Mouse (Mus musculus): ENCODE data around the gene Abcb6. TPM values are rescaled to one million over a fixed set of nuclear protein-coding genes. Genes with fewer than 3 reads are reported as not detected.

Gene Abcb6
- total RNA-seq, 1 experiment: 41.0 TPM

- TF ChIP-seq HCFC1 (IDR thresholded peaks at IDR 0.05; ENCODE audit: borderline replicate concordance, insufficient read depth, low read length): no peak
- no peak for TF ChIP-seq ZNF384 (IDR thresholded peaks at IDR 0.05; ENCODE audit: low read depth, low read length)
- TF ChIP-seq ZC3H11A (IDR thresholded peaks at IDR 0.05; ENCODE audit: borderline replicate concordance, low read depth, low read length): no peak
- no peak for TF ChIP-seq MAFK (IDR thresholded peaks at IDR 0.05; ENCODE audit: insufficient read depth, low read depth, low read length)
- no peak for TF ChIP-seq CHD2 (IDR thresholded peaks at IDR 0.05; ENCODE audit: low read depth, low read length)
- in situ Hi-C loops (cut with MboI; ENCODE audit: low sequenced_read_pairs in 2 of 2, unreplicated experiment in 2 of 2): no loop called here
- peaks cover 21% of the 10 kb centered on the region; the same call in 1 of the 2 replicates for H3K36me3 ChIP-seq (ENCODE audit: control insufficient read depth, insufficient read depth, low read length, poor library complexity, severe bottlenecking)
- no peaks in the 10 kb centered on the region for H3K9me3 ChIP-seq (ENCODE audit: control insufficient read depth, insufficient read depth, low read depth, low read length)
- H3K9ac ChIP-seq (ENCODE audit: insufficient read depth, low read depth, low read length, poor library complexity, severe bottlenecking): no peak overlapping the region
- H3K4me3 ChIP-seq (ENCODE audit: insufficient read depth in 1 of 2, low read depth in 1 of 2, low read length in 2 of 2, poor library complexity in 1 of 2, severe bottlenecking in 1 of 2): no peak overlapping the region
- H3K4me1 ChIP-seq (ENCODE audit: control insufficient read depth in 2 of 2, insufficient read depth in 2 of 2, low read length in 2 of 2, poor library complexity in 1 of 2): no peaks in the 10 kb centered on the region
- no peak for DNase-seq (ENCODE audit: low read depth, low spot score)
- H3K27ac ChIP-seq (ENCODE audit: insufficient read depth, low read depth, low read length, poor library complexity, severe bottlenecking): no peak overlapping the region
These were observed 31.5 kb downstream of the Abcb6 start for GRCm38 (mm10) chr1:75148727-75149126.

GRCm38 (mm10) chr1:75147411-75148135 is 32.6 kb downstream of the Abcb6 start:
- in situ Hi-C loops (cut with MboI; ENCODE audit: low sequenced_read_pairs in 2 of 2, unreplicated experiment in 2 of 2): no loop called here
- no peak for DNase-seq (ENCODE audit: low read depth, low spot score)
- Histone ChIP-seq H3K9me3 (ENCODE audit: control insufficient read depth, insufficient read depth, low read depth, low read length) (no peaks in the 10 kb centered on the region), H3K36me3 (ENCODE audit: control insufficient read depth, insufficient read depth, low read length, poor library complexity, severe bottlenecking) (peaks cover 21% of the 10 kb centered on the region; the same call in 1 of the 2 replicates), H3K4me1 (ENCODE audit: control insufficient read depth in 2 of 2, insufficient read depth in 2 of 2, low read length in 2 of 2, poor library complexity in 1 of 2) (no peaks in the 10 kb centered on the region), H3K9ac (ENCODE audit: insufficient read depth, low read depth, low read length, poor library complexity, severe bottlenecking) (no peak overlapping the region), H3K4me3 (ENCODE audit: insufficient read depth in 1 of 2, low read depth in 1 of 2, low read length in 2 of 2, poor library complexity in 1 of 2, severe bottlenecking in 1 of 2) (no peak overlapping the region), H3K27ac (ENCODE audit: insufficient read depth, low read depth, low read length, poor library complexity, severe bottlenecking) (no peak overlapping the region)
- no peak for TF ChIP-seq CHD2 (IDR thresholded peaks at IDR 0.05; ENCODE audit: low read depth, low read length)
- TF ChIP-seq MAFK (IDR thresholded peaks at IDR 0.05; ENCODE audit: insufficient read depth, low read depth, low read length): no peak
- no peak for TF ChIP-seq HCFC1 (IDR thresholded peaks at IDR 0.05; ENCODE audit: borderline replicate concordance, insufficient read depth, low read length)
- TF ChIP-seq ZC3H11A (IDR thresholded peaks at IDR 0.05; ENCODE audit: borderline replicate concordance, low read depth, low read length): no peak
- no peak for TF ChIP-seq ZNF384 (IDR thresholded peaks at IDR 0.05; ENCODE audit: low read depth, low read length)

GRCm38 (mm10) chr1:75145589-75145988 is 34.6 kb downstream of the Abcb6 start:
- no peak overlapping the region for H3K9ac ChIP-seq (ENCODE audit: insufficient read depth, low read depth, low read length, poor library complexity, severe bottlenecking)
- H3K4me3 ChIP-seq (ENCODE audit: insufficient read depth in 1 of 2, low read depth in 1 of 2, low read length in 2 of 2, poor library complexity in 1 of 2, severe bottlenecking in 1 of 2): no peak overlapping the region
- TF ChIP-seq ZC3H11A (IDR thresholded peaks at IDR 0.05; ENCODE audit: borderline replicate concordance, low read depth, low read length) (no peak), HCFC1 (IDR thresholded peaks at IDR 0.05; ENCODE audit: borderline replicate concordance, insufficient read depth, low read length) (no peak), MAFK (IDR thresholded peaks at IDR 0.05; ENCODE audit: insufficient read depth, low read depth, low read length) (no peak), CHD2 (IDR thresholded peaks at IDR 0.05; ENCODE audit: low read depth, low read length) (no peak), ZNF384 (IDR thresholded peaks at IDR 0.05; ENCODE audit: low read depth, low read length) (no peak)
- H3K4me1 ChIP-seq (ENCODE audit: control insufficient read depth in 2 of 2, insufficient read depth in 2 of 2, low read length in 2 of 2, poor library complexity in 1 of 2): no peaks in the 10 kb centered on the region; a peak in 1 of 4 replicates
- H3K27ac ChIP-seq (ENCODE audit: insufficient read depth, low read depth, low read length, poor library complexity, severe bottlenecking): no peak overlapping the region
- no peaks in the 10 kb centered on the region for H3K9me3 ChIP-seq (ENCODE audit: control insufficient read depth, insufficient read depth, low read depth, low read length)
- in situ Hi-C loops (cut with MboI; ENCODE audit: low sequenced_read_pairs in 2 of 2, unreplicated experiment in 2 of 2): no loop called here
- DNase-seq (ENCODE audit: low read depth, low spot score): no peak
- peaks cover 21% of the 10 kb centered on the region; the same call in 1 of the 2 replicates for H3K36me3 ChIP-seq (ENCODE audit: control insufficient read depth, insufficient read depth, low read length, poor library complexity, severe bottlenecking)

GRCm38 (mm10) chr1:75142301-75143261 is 37.6 kb downstream of the Abcb6 start, which contains the start of the genes Cnppd1 and Retreg2:
Cnppd1 (minus strand) TSS chr1:75142711.
Retreg2 (plus strand) TSS chr1:75142778.
- H3K9ac ChIP-seq (ENCODE audit: insufficient read depth, low read depth, low read length, poor library complexity, severe bottlenecking): peak within 1 kb of the TSS; percentile 82
- no peaks in the 10 kb centered on the region; a peak in 1 of 4 replicates for H3K4me1 ChIP-seq (ENCODE audit: control insufficient read depth in 2 of 2, insufficient read depth in 2 of 2, low read length in 2 of 2, poor library complexity in 1 of 2)
- TF ChIP-seq ZC3H11A (IDR thresholded peaks at IDR 0.05; ENCODE audit: borderline replicate concordance, low read depth, low read length) (no peak), CHD2 (IDR thresholded peaks at IDR 0.05; ENCODE audit: low read depth, low read length) (no peak), ZNF384 (IDR thresholded peaks at IDR 0.05; ENCODE audit: low read depth, low read length) (peak; percentile 86), HCFC1 (IDR thresholded peaks at IDR 0.05; ENCODE audit: borderline replicate concordance, insufficient read depth, low read length) (peak; percentile 62; the same call in 1 of the 2 replicates), MAFK (IDR thresholded peaks at IDR 0.05; ENCODE audit: insufficient read depth, low read depth, low read length) (no peak)
- peak; percentile 90 for DNase-seq (ENCODE audit: low read depth, low spot score)
- H3K4me3 ChIP-seq (ENCODE audit: insufficient read depth in 1 of 2, low read depth in 1 of 2, low read length in 2 of 2, poor library complexity in 1 of 2, severe bottlenecking in 1 of 2): peak within 1 kb of the TSS; percentile 67 to 85
- no peaks in the 10 kb centered on the region for H3K9me3 ChIP-seq (ENCODE audit: control insufficient read depth, insufficient read depth, low read depth, low read length)
- in situ Hi-C loops (cut with MboI; ENCODE audit: low sequenced_read_pairs in 2 of 2, unreplicated experiment in 2 of 2): no loop called here
- peak within 1 kb of the TSS; percentile 50; the same call in 1 of the 2 replicates for H3K27ac ChIP-seq (ENCODE audit: insufficient read depth, low read depth, low read length, poor library complexity, severe bottlenecking)
- peaks cover 20% of the 10 kb centered on the region; the same call in 1 of the 2 replicates for H3K36me3 ChIP-seq (ENCODE audit: control insufficient read depth, insufficient read depth, low read length, poor library complexity, severe bottlenecking)
